Mouse (Mus musculus) CH12F3 (cell line): Measurements from ENCODE around the gene Gm20388.

ENCODE experiments used
- in situ Hi-C: fragments of 300-500 bp; cut with MboI; formaldehyde crosslinking; loops from 2 replicates; pipeline ENCODE4 v1.14.3; 2020; ENCODE audit warnings: low sequenced_read_pairs

The Gm20388 gene

DNA sequence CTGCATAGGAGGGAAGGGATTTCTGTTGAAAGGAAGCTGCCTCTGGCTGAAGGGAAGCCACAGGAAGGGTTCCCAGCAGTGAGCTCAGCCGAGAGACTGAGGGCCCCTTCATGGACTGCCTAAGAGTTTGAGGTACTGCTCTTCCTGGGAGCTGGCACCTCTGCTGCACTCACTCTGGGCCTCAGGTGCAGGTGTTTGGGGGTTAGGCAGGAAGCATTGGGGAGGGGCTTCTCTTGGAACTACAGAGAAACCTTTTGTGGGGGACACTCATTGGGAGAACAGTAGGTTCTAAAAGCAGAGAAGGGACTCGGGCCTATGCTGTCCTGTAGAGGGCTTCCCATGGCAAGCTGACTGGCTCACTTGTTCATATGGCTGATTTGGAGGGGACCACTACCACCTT lies 4323.9 kb downstream of the Gm20388 start:
- in situ Hi-C loops, result no loop called here

DNA sequence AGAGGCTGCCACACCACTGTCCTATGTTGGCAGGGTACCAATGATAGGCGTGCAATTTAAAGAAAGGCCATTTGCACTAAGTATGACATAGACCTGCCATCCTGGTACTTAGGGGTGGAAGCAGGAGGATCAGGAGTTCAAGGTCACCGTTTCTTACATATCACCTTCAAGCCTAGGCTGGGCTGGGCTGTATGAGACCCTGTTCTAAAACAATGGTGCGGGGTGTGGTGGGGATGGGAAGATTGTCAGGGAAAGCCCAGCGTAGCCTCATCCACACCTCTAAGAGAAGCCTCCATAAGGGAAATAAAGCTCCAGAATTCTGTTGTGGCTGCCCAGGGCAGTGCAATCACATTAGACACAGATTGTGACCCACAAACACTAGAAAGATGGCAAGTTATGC lies 4324.9 kb downstream of the Gm20388 start:
- in situ Hi-C loops, result no loop called here

DNA sequence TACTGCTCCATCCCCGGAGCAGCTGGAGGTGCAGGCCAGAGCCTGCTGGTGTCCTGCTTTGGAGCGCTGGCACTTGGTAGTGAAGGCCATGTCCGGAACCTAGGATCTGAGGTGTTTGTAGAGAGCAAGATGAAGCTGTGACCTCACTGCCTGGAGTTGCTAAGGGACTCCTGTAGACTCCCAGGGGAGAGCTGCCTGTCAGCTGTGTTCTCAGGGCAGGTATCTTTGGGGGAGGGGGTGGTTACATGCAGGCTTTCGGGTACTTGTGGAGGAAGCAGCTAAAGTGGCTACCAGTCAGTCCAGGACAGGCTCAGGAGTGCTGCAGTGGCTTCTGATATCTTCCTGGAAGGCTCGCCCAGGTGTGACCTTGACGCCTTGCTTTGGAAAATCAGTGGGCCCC lies 4328.7 kb downstream of the Gm20388 start:
- in situ Hi-C loops, result no loop called here

DNA sequence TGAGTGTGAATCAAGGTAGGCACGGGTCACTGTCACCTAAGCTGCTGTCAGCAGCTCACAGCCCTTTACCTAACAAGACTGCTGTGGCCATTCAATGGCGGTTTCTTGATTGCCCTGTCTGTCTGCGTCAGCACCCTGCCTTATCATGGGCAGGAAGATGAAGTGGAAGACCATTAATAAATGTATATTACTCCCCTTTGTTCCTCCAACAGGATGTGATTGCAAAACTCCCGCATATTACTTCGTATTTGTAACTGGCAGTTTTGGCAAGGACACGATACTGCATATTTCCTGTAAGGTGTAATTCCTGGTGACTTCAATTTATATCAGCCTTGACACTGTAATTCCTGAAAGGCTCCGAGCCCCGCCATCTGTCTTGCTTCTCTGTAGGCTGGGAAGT lies 4330.3 kb downstream of the Gm20388 start:
- in situ Hi-C loops, result no loop called here

- in situ Hi-C loops, result no loop called here
Observed at GRCm38 (mm10) chr8:124242208-124242607, 4331.6 kb downstream of the Gm20388 start.

- in situ Hi-C loops, result no loop called here
Observed at GRCm38 (mm10) chr8:124242913-124243312, 4332.3 kb downstream of the Gm20388 start.

GRCm38 (mm10) chr8:124247581-124247980 lies 4336.9 kb downstream of the Gm20388 start:
- in situ Hi-C loops, result no loop called here

DNA sequence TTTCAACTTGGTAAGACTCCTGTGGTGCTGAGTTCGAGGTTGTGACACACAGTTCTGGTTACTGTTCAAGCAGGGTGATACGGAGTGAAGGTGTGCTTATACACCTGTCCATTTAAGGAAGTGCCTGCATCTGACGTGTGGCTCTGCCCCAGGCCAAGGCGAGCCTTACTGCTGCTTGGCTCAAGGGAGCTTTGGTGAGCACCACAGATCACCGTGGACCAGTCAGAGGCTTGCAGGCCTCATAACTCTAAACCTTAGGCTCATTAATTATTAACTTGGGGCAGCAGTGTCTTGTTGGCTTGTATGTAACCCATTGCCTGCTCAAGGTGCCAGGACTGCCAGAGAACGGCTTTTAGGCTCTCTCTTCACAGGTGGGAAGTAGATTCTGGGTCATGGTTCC lies 4338.0 kb downstream of the Gm20388 start:
- in situ Hi-C loops, result no loop called here

- in situ Hi-C loops, result no loop called here
Observed at GRCm38 (mm10) chr8:124250255-124250654, 4339.6 kb downstream of the Gm20388 start.

GRCm38 (mm10) chr8:124250785-124251184 lies 4340.1 kb downstream of the Gm20388 start:
- in situ Hi-C loops, result no loop called here

GRCm38 (mm10) chr8:124252533-124252950 lies 4341.9 kb downstream of the Gm20388 start:
- in situ Hi-C loops, result no loop called here

GRCm38 (mm10) chr8:124253939-124254338 lies 4343.3 kb downstream of the Gm20388 start:
- in situ Hi-C loops, result no loop called here

DNA sequence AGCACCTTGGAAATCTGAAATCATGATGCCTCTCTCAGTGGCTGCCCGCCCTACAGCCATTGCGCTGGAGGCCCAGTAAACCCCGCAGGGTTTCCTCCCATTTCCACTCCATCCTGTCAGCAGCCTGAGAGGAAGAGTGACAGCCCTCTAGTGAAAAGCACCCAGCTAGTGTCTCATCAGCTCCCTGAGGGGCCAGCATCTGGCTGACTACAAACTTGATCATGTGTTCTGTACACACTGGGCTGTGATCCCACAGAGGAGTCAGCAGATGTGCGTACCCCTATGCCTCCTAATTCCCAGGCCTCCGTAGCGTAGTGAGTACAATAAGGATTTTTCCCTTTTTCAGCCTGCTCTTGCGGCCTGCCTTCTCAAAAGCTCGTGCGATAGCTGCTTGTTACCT lies 4346.2 kb downstream of the Gm20388 start:
- in situ Hi-C loops, result no loop called here

DNA sequence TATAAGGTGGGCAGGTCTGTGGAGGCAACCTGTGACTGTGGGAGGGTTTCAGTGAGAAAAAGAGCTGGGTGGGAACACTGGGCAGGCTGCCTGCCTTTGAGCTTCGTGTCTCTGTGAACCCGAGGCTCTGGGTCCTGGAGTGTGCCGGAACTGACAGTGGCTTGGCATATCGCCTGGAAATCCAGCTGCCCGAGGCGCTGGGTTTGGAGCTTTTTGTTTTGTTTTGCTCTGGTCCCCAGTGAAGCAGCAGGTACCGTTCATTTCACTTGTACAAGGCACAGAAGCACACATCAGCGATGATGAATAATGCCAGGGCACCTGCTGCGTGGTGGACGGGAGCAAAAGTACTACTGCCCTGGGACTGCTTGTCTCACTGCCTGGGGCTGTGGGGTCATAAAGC lies 4346.7 kb downstream of the Gm20388 start:
- in situ Hi-C loops, result no loop called here

GRCm38 (mm10) chr8:124259146-124259545 lies 4348.5 kb downstream of the Gm20388 start:
- in situ Hi-C loops, result no loop called here

- in situ Hi-C loops, result no loop called here
Observed at GRCm38 (mm10) chr8:124259925-124260324, 4349.3 kb downstream of the Gm20388 start.

DNA sequence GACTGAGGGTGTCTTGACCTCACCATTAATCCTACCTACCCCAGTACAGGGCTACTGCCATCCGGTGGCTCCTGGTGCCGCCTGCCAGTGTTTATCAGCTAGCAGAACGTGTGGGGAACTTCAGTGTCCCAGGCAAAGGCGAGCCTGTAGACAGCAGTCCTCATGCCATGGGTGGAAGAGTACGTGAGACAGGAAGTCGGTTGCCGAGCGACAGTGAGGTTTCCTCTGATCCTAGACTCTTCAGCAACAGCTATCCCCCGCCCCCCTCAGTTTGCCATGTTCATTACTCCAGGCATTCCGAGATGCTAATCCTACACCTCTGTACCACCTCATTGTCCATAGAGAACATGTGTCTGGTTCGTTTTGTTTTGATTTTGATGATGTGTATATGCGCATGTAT lies 4349.7 kb downstream of the Gm20388 start:
- in situ Hi-C loops, result no loop called here

DNA sequence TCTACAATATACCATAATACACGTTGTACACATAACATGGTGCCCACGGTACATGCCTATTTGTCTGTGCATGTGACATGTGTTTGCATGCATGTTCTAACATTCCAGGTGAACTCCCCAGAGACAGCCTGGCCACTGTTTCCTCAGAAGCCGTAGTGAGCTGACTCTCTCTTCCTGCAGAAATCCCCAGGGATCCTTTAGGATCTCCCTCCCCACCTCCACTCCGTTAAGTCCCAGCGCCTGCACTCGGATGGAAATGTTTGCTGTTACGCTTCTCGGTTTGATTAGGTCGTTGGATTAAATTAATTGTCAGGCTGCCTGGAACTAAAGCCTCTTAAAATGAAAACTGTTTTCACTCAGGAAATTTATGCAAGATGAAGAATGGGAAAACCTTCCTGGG lies 4352.4 kb downstream of the Gm20388 start:
- in situ Hi-C loops, result no loop called here

DNA sequence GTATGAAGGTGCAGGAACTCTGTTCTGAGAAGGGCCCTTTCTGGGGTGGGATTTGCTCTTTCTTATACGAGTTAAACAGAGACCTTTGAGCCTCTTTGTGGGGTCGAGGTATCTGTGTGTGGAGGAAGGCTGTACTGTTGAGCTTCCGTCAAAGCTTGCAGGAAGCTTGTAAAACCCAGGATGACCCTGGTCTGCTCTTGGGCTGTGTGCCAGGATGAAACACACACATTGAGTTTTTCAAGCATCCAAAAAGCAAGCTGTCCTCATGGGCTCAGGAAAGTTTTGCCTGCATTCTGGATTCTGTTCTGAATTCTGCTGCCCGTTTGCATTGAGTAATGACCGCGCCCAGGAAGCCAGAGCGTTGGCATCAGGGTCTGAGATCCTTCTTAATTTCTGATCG lies 4353.4 kb downstream of the Gm20388 start:
- in situ Hi-C loops, result no loop called here

- in situ Hi-C loops, result no loop called here
Observed at GRCm38 (mm10) chr8:124264671-124265070, 4354.0 kb downstream of the Gm20388 start.

GRCm38 (mm10) chr8:124265130-124265529 lies 4354.5 kb downstream of the Gm20388 start:
- in situ Hi-C loops, result no loop called here

DNA sequence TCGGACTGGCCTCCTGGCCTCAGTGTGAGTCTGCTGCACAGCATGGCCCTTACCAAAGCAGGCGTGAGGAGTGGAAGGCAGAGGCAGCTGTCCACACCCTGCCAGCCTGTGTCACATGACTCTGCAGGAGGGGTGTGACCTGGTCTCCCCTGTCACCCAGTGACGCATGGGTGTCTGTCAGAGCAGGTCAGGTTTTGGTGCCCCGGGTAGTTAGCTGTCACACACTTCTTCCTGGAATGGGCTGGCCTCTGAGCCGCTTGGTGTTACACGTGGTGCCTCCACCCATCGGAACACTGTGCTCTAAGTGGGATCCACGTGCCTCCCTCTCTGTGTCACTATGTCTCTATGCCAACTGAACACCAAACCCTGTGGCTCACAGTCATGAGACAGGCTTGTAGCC lies 4355.2 kb downstream of the Gm20388 start:
- in situ Hi-C loops, result no loop called here

GRCm38 (mm10) chr8:124267206-124267605 lies 4356.6 kb downstream of the Gm20388 start:
- in situ Hi-C loops, result no loop called here

DNA sequence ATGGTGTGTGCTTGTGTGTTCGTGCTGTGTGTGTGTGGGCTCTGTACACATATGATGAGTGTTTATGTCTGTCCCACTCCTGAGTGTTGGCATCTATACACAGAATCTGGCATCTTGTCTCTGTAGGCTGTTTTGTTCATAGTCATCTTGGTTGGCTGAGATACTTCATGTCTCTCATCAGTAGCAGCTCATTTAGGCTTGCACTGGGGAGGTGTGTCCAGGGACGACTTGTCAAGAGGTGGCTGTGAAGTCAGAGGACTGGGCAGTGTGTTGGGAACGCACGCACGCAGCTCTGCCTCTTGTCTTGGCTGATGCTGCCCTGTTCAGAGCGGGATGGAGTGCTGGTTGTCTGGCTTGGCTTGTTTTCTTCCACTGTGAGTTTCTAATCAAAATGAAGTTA lies 4359.9 kb downstream of the Gm20388 start:
- in situ Hi-C loops, result no loop called here
